Mouse (Mus musculus) embryo, embryonic 11.5 days (tissue): ENCODE measurements around the gene Layn.

Experiments used
- DNase-seq: peaks from one replicate; pipeline ENCODE4 v3.0.0-alpha.2; 2012; ENCODE audit warnings: low read depth, low spot score

Gene Layn

DNA sequence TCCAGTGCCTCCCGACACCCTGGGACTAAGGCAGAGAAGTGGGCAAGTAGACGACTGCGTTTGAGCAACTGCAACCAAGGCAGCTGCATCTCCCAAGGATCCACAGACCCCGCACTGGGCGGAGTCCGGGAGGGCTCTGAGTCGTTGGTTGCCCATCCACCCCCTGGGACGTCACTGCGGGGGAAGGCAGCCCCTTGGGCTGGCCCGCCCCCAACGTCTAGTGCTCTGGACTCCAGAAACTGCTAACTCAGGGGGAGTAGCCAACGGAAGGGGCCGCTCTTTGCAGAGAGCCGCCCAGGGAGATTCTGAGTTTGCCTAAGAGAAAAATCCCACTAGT lies at the start of gene Layn:
TSS of gene Layn (minus strand) at position 116 of the 337 bp plus-strand sequence.
- peak; percentile 59 for DNase-seq

DNA sequence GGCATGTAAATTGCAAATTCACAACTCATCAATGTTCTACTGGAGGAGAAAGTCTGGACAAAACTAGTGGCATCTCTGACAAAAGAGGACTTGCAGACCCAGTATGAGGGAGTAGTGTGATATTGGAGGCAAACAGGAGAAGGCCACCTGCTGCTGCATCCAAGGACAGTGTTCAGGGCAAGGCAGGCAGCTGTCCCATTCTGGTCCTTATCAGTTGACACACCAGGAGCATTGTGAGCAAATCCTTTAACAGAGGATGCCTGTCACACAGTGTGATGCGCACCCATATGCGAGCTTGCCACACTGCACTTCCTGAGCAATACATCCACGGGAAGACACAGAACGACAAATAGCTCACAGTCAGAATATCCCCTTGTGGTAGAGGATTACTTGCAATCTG lies 37.9 kb upstream of the Layn start:
- DNase-seq: no peak

DNA sequence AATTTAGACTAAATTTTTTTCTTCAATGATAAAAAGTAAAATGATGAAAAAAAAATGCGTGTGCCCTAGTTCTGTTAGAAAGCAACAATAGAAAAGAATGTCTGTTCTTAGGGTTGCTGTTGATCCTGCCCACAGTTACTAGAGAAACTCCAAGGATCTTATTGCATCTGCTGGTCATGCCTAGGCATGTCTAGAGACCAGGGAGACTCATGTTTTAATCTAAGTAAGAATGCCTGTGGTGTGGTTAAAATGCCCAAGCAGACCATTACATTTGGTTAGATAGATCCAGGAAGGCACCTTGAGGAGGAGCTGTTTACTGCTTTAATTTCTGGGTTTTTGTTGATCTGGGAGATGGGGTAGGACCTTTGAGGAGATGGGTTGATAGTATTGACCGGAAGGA lies 28.9 kb upstream of the Layn start:
- DNase-seq: no peak

DNA sequence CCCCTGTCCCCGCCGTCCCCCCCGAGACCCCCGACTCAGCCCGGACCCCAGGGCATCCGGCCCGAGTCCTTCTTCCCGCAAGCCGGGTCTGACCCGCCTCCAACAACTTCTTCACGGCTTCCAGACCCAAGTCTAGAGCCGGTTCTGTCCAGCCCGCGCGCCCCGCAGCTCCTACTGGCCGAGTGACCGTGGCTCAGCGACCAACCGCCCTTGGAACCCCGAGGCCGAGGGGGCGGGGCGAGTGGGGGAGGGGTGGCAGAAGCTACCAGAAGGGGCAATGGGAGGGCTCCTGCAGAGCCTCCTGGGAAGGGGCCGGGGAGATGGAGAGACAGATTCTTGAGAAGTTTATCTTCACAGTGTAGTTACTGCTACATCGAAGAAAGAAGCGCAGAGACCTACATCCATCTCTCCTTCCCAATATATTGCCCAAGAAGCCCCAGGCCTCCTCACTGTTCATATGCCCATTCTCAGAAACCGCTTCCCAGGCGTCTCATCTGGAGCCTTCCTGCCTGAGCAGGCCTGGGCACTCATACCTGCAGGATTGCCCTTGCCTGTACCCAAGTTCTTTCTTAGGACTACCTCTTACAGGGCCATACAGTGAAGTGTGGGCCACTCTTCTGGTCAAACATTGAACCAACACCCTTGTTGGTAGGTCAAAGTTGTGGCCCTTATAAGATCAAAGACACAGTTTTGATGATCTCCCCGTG lies 27.1 kb upstream of the Layn start:
- DNase-seq: no peak

DNA sequence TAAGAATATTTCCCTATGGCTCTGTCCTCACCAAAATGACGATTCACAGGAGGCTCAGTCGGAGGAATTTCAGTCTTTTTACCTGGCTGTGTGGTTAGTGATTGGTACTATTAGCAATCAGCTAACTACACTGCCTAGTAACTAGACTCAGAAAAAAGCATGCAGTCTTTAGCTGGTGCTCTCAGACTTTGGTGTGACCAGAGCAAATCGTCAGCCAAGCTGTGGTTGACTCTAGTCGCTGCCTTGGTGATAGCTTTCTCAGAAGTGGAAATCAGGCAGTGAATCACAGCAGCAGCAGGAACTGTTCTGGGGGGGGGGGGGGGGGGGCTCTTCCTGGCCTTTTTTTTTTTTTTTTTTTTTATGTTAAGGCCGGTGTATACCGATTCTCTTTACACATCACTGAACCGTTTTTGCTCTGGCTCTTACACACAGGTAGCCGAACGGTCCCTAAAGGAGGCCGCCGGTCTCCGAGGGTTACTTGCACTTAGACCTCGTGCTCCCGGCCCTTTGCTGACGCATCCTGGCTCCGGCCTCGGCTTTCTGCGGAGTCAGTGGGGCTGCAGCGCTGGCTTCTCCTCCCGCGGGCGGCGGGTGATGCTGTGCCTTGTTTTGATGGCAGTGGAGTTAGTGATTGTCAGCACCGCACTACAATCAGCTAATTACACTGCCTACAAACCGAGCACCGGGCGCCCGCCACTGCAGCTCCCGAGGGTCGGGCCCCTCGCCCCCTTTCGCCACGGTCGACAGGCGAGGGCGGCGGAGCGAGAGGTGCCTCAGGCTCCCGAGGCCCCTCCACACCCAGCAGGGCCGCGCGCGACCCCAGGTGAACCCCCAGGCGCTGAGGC lies 26.3 kb upstream of the Layn start:
- no peak for DNase-seq

DNA sequence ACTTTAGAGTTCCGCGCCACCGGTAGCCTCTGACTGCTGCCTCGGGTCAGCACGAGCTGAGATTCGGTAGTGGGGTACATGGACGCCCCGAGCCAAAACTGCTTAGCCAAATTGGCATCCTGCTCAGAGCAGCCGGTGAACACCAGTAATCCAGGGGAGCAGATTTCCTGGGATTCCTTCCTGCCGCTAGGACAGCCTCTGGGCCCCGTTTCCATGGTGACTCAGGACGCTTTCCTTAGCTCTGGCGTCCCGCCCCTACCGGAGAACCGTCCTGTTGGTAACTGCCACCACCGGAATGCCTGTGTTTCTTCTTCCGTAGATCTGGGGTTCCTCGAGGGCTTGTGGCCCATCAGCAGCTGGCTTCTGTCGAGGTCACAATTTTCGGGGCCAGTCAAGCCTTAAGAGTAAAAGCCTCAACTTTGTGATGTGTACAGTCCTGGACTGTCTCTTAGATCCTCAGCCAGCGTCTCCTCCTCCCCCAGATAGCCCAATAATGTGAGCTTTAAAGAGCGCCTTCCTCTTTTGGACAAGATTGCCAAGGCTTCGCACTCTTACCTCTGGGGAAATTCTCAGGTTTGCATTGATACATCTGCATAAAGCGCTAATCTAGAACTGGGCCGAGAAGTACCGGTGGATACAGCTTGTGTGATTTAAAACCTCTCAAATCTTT lies 25.0 kb upstream of the Layn start, which contains the start of gene 4833427G06Rik:
TSS of gene 4833427G06Rik (minus strand) at position 323 of the 670 bp plus-strand sequence.
- peak; percentile 54 for DNase-seq

DNA sequence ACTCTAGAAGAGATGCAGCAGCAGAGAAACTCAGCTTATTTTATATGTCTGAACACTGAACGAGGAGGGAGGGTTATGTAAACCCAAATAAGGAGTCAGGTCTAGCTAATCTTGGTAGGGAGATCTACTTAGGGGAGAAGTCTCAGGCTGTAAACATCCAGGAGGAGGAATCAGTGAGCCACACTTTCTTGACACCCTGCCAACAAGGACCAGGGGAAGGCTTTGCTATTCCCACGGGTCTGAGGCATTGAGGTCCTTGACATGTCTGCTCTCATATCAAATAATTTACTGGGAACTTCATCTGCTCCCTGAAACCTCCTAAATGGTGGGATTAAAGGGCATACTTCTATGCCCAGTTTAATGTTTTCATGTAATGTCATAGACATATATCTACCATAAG lies 19.4 kb upstream of the Layn start:
- no peak for DNase-seq

DNA sequence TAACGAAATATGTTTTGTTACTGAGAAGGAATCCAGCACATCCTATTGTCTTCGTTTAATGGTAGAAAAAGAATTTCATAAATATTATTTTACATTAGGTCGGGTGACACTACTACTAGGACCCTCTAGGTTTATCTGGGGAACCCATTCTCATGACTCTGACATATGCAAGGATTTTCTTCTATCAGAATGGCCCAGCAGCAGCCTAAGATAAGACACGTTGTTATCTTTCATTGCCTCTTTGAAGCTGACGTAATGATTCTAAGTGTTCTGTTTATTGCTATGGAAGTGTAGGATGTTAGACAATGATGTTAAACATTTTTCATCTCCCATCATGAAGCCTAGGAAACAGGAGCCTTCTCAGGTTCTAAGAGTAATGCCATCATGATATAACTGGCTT lies 16.8 kb upstream of the Layn start:
- DNase-seq: no peak

DNA sequence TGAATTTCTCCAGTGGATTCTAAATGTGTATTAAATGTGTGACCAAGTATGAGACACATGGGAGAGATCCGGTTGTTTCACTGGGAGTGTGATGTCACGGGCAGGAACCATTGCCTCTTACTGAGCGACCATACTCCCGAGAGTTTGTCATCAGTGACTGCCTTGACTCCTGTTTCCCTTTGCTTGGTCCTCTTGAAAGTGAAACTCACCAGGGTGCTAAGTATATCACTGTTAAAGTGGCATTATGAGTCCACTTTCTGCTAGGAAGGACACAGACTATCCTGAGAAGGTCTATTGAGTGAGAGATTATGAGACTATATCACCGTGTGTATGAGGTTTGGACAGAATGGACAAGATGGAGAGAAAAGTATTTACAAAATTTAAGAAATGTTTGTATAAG lies 4.7 kb upstream of the Layn start:
- no peak for DNase-seq

DNA sequence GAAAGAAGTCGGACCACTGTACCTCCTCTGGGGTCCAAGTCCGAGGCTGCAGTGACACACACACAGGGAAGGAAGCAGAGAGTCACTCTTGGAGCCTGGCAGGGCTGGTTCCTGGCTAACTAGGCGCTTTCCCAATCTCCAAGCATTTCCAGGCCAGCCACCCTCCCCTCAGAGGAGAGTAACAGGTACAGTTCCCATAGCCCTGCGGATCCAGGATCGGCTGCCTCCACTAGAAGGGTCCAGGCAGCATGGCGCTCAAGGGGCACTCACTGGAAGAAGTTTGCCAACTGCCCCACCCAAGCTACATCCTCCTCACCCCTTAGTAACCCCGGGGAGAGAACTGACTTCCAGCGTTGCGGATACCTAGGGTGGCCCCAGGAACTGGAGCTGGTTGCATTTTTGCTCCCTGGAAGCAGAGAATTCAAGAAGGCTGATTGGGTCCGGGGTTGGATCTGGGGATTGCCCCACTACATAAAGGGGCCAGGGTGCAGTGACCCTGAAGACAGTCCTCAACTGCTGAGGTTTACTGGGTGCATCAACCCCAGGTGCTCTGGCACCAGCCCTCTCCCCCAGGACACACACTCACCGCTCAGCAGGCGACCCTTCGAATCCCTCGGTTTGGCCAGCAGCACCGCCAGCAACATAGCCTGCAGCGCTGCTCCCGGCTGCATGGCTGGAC lies 455 bp downstream of the Layn start:
- no peak for DNase-seq

DNA sequence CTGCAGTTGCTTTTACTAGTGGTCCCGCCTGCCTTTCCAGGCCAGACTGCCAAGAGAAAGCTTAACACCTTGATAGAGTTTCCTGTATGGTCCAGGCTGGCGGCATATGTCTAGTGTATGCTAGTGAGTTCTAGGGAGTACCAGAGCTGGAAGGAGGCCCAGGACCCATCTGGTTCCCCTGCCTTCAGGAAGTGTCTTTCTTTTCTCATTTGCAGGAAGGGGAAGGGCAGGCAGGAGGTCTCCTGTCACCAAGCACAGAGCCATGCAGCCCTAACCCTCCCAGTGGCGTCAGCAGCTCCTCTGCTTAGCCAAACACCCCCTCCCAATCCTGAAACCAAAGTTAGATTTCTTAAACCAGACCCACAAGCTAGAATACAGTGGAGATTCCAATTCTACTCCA lies 1.1 kb downstream of the Layn start:
- DNase-seq: no peak

DNA sequence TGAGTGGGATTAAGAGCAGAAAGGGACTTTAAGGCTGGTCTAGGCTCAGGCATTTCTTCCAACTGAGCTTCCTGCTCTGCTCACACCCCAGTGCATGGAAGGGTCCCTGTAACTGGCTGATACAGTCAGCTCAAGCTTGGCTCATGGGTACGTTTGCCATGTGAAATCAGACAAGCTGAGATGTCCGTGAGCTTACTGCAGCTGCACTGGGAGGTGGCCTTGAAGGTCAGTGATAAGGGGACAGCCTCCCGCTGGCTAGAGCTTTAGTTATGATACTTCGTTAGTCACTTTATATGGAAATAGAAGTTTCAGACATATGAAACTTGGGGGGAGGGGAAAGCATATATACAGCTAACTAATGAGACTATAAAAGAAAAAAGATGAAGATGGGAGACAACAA lies 6.1 kb downstream of the Layn start:
- no peak for DNase-seq

DNA sequence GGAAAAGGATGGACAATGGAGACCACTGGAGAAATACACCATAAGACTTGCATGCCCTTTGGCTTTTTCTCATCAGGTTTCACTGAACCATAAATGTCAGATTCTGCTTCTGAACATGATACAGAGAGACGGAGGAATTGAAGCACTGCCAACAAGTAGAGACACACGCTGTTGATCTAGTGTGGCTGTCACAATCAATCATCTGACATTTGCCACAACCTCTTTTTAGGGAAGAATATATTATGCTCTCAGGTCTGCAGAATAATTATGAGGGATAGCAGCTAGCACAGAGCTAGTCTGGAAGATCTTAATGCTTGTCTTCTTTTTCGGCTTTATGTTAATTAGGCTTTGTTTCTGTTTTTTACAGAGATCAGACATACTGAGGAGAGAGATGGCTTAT lies 8.7 kb downstream of the Layn start:
- DNase-seq: no peak

DNA sequence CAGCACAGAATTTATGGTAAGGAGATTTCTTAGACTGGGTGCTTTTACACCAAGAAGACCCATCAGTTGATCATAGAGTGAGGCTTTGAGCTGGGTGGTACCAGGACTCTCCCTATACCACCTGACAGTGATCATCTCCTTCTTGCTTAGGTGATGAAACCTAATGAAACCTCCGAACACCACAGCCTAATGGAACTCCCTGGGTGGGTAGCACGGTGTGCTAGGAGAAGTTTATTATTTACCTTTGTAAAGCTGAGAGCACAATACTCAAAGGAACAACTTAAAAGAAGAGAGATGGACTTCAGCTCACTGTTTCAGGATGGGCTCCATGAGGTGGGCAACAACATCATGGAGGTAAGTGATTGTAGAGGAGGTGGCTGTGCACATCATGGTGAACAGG lies 16.3 kb downstream of the Layn start, which contains the start of gene Btg4:
TSS of gene Btg4 (plus strand) at position 301 of the 400 bp plus-strand sequence.
- no peak for DNase-seq

DNA sequence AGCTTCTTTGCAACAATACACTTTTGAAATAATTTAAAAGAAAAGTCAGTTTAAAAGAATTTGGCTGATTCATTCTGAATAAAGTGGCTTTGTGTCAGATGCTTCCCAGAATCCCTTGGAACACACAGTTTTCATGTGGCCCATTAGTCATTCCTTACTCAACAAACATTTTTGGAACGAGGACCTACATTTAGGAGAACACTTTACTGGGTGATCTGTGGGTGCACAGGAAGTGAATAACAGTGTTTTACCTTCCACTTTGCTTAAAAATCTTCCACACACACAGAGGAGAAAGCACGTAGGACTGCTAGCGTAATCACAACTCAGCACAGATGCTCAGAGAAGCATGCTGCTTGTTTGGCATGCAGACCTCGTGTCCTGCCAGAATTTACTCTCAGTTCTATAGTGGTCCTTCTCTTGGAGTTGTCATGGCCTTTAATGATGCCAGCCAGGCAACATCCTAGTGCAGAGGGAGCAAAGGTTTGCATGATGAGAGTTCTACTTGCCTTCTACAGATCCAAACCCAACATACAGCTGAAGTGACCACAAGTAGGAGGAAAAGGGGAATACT lies 17.9 kb downstream of the Layn start:
- no peak for DNase-seq

DNA sequence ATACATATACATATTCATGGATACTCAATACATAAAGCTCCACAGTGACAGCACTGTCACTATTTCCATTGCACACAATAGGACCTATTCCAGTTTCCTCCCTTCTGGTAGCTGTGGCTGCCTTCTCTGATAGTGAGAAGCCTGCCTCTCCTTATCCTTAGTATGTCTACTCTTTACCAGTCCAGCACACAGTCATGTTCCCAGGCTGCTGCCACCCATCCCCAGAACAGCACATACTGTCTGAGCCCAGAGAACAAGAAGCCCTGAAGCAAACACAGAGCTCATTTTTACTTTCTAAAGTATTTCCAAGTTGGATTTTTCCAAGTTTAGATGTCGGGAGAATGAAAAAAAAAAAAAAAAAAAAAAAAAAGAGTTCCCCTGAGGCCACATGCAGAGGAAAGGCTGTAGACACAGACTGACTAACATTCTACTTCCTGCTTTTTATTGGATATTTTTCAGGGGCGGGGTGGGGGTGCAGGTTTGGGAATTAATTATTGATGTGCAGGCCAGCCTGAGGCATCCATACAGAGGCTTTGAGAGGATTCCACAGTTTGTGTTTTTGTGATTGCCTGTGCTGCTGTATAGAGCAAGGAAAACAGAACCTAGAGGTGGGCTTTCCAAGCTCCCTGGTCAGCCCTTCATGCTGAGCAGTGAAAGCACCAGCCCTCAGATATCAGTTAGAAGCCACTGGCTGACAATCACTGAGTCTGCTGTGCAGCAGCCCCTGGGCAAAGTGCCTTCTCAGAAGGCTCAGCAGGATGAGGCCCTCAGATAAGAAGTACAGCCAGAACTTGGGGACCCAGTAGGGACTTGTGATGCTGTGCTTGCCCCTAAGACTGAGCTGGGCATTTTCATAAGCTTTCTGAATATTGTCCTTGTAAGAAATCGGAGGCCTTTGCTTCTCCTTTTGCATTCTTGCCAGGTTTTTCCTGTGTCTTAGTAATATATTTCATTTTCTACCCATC lies 20.3 kb downstream of the Layn start:
- DNase-seq: no peak

DNA sequence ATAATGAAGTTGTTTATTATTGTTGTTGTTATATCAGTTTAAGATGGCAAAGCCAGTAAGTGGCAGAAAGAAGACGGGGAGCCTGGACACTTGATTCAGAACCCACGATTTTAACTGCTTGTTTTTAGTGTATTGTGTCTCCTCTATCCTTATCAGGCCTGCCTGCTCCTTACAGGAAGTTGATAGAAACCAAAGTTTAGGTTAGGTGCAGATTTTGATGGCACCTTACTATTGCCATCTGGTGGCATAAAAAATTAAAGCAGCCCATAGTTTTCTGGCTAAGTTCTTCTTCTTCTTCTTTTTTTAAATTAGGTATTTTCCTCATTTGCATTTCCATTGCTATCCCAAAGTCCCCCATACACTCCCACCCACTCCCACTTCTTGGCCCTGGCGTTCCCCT lies 24.7 kb downstream of the Layn start:
- DNase-seq: no peak

DNA sequence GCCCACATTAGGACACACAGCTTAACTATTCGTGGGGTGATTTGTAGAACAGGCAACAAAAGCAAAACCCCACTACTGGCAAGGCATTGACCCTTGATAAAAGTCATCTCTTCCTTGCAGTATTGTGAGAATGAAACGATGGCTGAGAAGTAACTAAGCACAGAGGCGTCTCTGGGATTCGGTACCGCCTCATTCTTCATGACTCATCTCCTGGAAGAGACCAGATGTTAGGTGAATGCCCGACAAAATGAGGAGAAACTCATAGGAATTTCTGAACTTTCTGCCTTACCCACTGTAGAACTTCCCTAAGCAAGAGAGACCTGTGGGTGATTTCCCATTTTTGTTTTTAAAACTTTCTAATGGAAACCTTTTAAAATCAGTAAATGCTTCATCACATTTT lies 34.8 kb downstream of the Layn start:
- DNase-seq: no peak

DNA sequence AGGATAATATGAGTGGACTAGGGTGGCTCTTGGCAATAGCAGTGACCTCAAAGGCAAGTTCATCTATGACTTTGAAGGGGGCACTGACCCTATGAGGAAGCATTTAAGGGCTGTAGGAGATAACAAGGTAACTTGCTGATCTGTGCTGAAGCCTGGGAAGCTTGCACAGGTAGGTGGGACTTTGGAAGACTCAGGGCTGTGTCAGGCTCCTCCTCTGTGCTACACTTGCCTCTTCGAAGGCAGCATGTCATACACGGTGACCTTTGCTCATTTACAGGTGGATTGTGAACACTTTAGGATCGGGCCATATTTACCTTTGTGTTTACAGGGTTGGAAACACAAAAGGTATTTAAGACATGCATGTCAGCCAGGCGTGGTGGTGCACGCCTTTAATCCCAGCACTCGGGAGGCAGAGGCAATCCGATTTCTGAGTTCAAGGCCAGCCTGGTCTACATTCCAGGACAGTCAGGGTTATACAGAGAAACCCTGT lies 35.4 kb downstream of the Layn start:
- DNase-seq: no peak

DNA sequence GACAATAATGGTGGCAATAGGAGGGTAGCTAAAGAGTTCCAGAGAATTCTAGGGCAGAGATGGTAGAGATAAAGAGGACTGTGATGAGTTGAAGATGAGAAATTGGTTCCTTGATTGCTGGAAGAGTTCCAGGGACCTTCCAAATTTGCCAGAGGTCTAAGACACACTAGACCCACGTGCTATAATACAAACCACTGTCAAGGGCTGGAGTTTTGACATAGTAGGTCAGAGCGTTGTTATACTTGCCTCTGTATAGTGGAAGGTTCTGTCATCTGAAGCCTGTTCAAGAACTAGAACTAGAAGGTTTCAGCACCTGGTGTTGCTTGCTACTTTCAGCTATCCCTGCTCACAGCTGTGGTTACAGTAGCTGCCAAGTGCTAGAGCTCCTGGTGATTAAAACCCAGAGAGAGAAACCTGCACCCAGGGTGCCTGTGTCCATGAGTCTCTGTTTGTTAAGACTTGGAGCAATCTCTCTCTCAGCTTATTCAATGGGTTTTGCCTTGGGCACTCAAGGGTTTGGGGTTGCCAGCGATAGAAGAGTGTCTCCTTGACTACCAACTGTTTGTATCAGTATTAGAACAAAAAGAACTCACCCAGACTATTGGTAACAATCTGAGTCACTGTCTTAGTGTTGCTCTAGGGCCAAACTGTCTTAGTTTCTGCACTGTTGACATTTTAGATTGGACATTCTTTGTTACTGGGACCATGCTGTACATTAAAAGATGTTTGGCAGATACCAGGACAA lies 43.9 kb downstream of the Layn start:
- DNase-seq: no peak
